Mouse (Mus musculus): ENCODE measurements around the gene Scfd2.

Gene Scfd2

GRCm38 (mm10) chr5:74201570-74202357 is 329.8 kb downstream of the Scfd2 start:
- 63% methylated on average over 10 of the region's 10 CpGs for WGBS

GRCm38 (mm10) chr5:74200481-74200880 is 331.1 kb downstream of the Scfd2 start:
- 69% methylated on average over 8 of the region's 8 CpGs for WGBS

DNA sequence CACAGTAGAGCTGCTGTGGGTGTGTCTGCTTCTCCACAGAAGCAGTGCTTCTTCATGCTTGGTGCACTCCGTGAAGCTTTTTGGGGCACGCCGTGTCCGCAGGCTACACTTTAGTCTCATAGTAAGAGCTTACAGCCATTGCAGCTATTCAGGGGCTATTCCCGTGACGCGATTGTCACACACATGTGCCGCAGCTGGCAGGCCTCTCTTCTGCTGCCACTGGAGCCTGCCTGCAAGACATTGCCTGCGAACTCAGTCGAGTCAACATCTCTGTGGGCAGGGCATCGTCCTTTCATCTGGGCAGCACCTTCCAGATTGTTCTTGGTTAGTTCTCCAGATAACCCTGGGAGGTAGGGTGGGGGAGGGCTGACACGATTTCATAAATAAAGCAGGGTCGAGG is 331.8 kb downstream of the Scfd2 start:
- WGBS: 73% methylated on average over 13 of the region's 13 CpGs

- WGBS: 55% methylated on average over 11 of the region's 11 CpGs
Observed at GRCm38 (mm10) chr5:74198446-74198845, 333.1 kb downstream of the Scfd2 start.

DNA sequence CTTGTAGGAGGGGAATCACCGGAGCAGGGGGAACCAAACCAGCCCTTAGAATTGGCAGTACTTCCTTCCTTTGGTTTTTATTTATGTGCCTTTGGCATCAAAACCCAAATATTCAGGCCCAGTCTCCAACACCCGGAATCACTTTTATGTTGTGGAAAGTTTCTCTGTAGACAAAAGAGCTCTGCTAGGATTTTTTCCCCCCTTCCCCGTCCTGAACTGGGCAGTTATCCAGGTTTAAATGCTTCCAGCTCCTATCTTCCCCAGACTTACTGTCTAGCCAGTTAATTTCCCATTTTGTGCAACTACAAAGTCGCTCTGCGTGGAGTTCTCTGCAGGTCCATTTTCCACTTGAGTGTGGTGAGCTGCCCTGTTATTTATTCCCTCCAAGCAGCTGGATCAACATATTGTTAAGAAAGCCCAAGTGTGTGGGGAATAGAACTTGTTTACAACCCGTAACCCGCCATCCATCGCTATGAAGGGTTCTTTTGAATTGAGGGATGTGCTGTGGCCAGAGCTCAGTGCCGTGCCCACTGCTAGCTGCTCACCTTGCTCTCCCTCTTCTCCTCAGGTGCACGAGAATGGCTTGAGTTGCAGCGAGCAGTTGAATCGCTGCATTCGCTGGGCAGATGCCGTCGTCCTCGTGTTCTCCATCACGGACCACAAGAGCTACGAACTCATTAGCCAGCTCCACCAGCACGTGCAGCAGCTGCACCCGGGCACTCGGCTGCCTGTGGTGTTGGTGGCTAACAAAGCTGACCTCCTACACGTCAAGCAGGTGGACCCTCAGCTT is 333.8 kb downstream of the Scfd2 start:
- WGBS: 38% methylated on average over 22 of the region's 22 CpGs

DNA sequence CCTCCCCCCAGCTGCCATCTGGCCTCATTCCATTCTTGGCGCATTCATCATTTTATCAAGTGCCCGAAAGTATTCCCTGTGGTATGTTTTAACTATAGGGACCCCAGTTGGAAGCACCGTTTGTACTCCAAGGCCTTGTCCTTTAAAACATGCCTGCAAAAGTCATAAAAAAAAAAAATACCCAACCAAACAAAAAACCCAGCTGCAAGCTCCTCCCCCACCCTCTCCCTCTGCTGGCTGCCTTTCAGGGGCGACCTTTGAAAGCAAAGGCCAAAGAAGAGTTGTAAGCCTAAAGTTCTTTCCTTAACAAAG is 335.3 kb downstream of the Scfd2 start:
- WGBS: 16% methylated on average over 4 of the region's 4 CpGs

DNA sequence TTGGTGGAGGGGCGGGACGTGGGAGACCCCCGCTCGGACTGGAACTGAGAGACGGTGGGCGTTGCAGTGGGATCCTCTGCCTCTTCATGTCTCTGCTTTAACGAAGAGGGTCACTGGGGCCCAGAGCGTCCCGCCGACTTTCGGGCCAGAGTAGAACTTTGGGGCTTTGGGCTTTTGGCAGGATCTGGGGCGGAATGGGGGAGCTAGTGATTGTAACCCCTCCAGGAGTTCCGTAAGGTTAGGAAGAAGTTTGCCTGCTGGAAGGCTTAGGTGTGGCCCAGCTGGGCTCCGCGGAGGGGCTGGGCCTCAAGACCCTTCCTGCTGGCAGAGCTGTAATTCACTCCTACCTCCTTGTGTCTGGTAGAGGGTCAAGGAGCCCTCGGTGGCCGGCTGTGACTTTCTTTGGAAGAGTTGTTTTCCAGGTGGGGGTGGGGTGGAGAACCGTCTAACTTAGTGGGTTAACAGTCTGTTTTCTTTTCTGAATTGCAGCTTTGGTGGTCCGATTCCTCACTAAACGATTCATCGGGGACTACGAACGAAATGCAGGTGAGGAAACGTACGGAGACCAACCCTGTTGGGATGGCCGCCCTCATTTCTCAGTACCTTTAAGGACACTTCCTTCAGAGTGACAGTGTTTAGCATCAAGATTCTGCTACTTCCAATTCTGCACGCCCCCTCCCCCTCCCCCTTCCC is 335.8 kb downstream of the Scfd2 start:
- WGBS: 4% methylated on average over 27 of the region's 27 CpGs

- 1% methylated on average over 82 of the region's 82 CpGs for WGBS
Observed at GRCm38 (mm10) chr5:74194841-74195613, 336.5 kb downstream of the Scfd2 start, which contains the start of gene Rasl11b. Rasl11b (plus strand) TSS chr5:74195286.

GRCm38 (mm10) chr5:74194027-74194840 is 337.3 kb downstream of the Scfd2 start:
- WGBS: 43% methylated on average over 16 of the region's 16 CpGs

DNA sequence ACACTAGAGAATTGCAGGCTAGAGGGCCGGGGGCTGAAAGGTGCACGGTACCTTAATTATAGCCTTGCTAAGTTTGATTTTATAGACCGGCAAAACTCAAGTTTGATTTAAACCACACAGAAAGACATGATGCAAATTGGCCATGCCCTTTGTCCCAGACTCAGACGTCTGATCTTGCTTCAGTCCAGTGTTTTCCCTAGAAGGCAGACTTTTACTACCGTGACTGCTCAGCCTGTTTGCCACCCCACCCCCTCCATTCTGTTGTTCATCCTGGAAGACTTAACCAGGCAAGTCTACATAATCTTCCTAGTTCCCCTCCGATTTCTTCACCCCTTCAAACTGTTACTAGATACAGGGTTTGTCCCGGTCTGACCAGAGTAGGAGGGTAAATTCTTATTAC is 337.9 kb downstream of the Scfd2 start:
- 45% methylated on average over 7 of the region's 7 CpGs for WGBS

- 53% methylated on average over 2 of the region's 2 CpGs for WGBS
Observed at GRCm38 (mm10) chr5:74193008-74193407, 338.6 kb downstream of the Scfd2 start.

GRCm38 (mm10) chr5:74190911-74191310 is 340.6 kb downstream of the Scfd2 start:
- 91% methylated on average over 5 of the region's 5 CpGs for WGBS

DNA sequence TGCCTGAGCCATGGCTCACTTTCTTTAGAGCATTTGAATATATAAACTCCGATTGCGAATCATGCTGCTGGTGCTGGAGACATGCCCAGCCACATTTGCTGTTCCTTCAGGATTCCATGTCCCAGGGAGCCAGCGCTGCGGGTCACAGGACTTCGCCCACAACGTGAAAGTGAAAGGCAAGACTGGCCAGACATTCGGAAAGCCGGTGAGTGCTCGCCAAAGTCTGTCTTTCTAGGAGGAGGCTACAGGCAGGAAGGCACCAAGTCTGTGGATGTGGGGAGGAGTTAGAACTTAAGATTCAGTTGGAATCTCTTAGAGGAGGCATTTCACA is 341.4 kb downstream of the Scfd2 start:
- WGBS: 20% methylated on average over 9 of the region's 9 CpGs

- WGBS: 29% methylated on average over 9 of the region's 9 CpGs
Observed at GRCm38 (mm10) chr5:74189484-74190160, 341.9 kb downstream of the Scfd2 start.

DNA sequence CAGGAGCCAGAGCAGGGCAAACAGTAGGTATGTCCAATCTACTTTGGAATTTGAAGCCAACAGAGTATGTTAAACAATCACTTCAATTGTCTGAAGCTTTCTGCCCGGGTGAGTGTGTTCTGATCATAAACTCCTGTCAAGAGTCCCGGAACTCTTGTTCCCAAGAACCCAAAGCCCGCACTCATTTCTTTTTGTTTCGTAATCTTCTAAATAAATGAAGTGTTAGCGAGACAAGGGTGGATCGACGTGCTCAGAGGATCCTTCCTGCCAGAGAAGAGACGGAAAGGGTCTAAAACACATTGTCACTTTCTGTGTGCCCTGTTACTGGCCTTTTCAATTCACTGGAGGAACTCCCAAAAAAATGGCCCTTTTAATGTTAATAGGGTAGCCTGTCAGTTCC is 342.7 kb downstream of the Scfd2 start:
- 66% methylated on average over 8 of the region's 8 CpGs for WGBS

DNA sequence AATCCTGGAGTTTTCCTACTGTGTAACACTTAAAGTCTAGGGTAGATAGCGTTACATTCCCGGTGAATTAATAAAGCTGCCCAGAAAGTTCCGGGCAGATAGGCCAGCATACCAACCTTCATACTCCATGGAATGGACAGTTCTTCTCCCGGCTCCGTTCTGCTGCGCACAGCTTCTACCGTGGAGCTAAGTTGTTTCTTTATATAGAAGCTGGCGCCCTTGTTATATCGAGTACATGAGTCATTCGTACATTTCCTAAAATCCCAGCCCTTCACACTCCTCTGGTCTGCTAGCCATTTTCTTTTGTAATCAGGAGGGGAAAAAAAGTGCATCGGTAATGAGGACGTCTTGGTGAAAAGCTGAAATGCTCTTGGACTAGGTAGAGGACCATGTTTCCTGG is 343.5 kb downstream of the Scfd2 start:
- WGBS: 58% methylated on average over 12 of the region's 12 CpGs

DNA sequence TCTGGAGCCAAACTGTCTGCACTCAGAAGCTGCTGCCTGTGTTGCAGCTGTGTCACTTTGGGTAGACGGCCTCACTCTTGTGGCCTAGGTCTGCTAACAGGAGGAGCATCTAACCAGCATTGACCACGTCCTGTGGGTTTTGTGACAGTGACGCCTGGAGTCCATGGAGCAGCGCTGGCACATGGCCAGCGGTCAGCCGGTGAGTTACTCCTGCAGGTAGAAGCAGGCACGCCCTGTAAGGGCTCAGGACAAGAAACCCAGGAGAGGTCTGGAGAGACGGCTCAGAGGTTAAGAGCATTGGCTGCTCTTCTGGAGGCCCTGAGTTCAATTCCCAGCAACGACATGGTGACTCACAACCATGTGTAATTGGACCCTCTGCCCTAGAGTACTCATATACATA is 347.0 kb downstream of the Scfd2 start:
- 89% methylated on average over 9 of the region's 9 CpGs for WGBS

GRCm38 (mm10) chr5:74183118-74183517 is 348.4 kb downstream of the Scfd2 start:
- WGBS: 45% methylated on average over 10 of the region's 10 CpGs

DNA sequence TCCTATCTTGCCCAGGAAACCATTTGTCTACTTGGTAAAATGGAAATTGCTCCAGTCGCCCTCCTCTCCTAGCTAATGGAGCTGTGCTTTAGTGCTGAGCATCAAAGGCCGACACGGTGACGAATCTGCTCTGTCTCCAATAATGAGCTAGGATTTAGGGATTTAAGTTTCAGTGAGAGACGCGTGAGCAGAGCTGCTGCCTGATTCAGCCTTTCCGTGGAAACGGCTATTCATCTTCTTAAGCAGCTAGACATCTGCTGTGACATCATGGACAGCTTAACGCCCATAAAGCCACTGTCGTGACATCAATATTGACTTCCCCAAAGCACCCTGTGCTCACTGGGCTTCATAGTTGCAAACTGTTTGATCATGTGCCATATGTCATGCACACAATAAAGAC is 351.3 kb downstream of the Scfd2 start:
- WGBS: 48% methylated on average over 10 of the region's 10 CpGs

GRCm38 (mm10) chr5:74175526-74176270 is 355.9 kb downstream of the Scfd2 start:
- 46% methylated on average over 14 of the region's 14 CpGs for WGBS

Measured in cerebral cortex, adult 2 months (tissue).